Mouse (Mus musculus) stomach, embryonic 14.5 days (tissue): Measurements from ENCODE around the gene 3110009E18Rik. TPM values are rescaled to one million over a fixed set of nuclear protein-coding genes. Genes with fewer than 3 reads are reported as not detected.
A peak's percentile ranks its signal among the peaks of the same experiment; 100 is the strongest.
"Not testable (repeated sequence)": the region's sequence is repeated elsewhere in the genome, so short reads cannot be mapped to it uniquely, and the experiment has no call there.

Experiments
- ATAC-seq: fragments of 200-750 bp; cut with Nextera tagmentation; 2 replicates; pipeline ENCODE4 v1.8.0; 2017; ENCODE audit warnings: low read depth, moderate TSS enrichment; ENCODE audit not compliant: insufficient number of reproducible peaks, insufficient read depth, low FRiP score
- H3K27ac ChIP-seq: fragments of 300-500 bp; sonication (generic); 2 replicates; pipeline ENCODE4 v1.5.1; 2014; ENCODE audit warnings: mild to moderate bottlenecking, low read length, moderate library complexity, mixed read lengths
- H3K27me3 ChIP-seq: fragments of 300-500 bp; sonication (generic); 2 replicates; pipeline ENCODE4 v1.6.1; 2014; ENCODE audit warnings: low read length, control low read depth, mixed read lengths; ENCODE audit not compliant: control insufficient read depth, insufficient read depth
- H3K36me3 ChIP-seq: fragments of 300-500 bp; sonication (generic); 2 replicates; pipeline ENCODE4 v1.6.1; 2014; ENCODE audit warnings: mild to moderate bottlenecking, control low read depth, low read length, moderate library complexity, mixed read lengths; ENCODE audit not compliant: control insufficient read depth, insufficient read depth
- H3K4me1 ChIP-seq: fragments of 300-500 bp; sonication (generic); 2 replicates; pipeline ENCODE4 v1.6.1; 2014; ENCODE audit warnings: low read length, control low read depth, mixed read lengths; ENCODE audit not compliant: control insufficient read depth, insufficient read depth
- H3K4me2 ChIP-seq: fragments of 300-500 bp; sonication (generic); replicated peaks from 2 replicates; pipeline ENCODE4 v1.6.1; 2014; ENCODE audit warnings: low read depth, low read length, control low read depth
- H3K4me3 ChIP-seq: fragments of 300-500 bp; sonication (generic); 2 replicates; pipeline ENCODE4 v1.5.1; 2014; ENCODE audit warnings: low read depth, low read length, control low read depth
- H3K9ac ChIP-seq: fragments of 300-500 bp; sonication (generic); replicated peaks from 2 replicates; pipeline ENCODE4 v1.6.1; 2014; ENCODE audit warnings: low read depth, mild to moderate bottlenecking, control low read depth, low read length, moderate library complexity, mixed read lengths
- H3K9me3 ChIP-seq: fragments of 300-500 bp; sonication (generic); 2 replicates; pipeline ENCODE4 v1.6.1; 2016; ENCODE audit warnings: low read depth, low read length, control low read depth; ENCODE audit not compliant: control insufficient read depth
- WGBS: fragments of 180-500 bp; shearing (Covaris S2); extraction: QIAGEN DNeasy Blood & Tissue Kit; methylation state at CpG from one replicate; pipeline ENCODE4 v1.1.7; 2014; 5-methylcytosine and 5-hydroxymethylcytosine counted together
- polyA plus RNA-seq: library from polyadenylated mRNA; unstranded; fragments of >200 nt; fragmentation: Nextera tagmentation; extraction: Ambion mirVana; gene quantifications from 2 replicates; pipeline ENCODE4 v1.2.1, GENCODE M21; 2014

3110009E18Rik gene
- polyA plus RNA-seq, 1 experiment from 2014 or later, result 22.4 TPM

- no peak overlapping the region for H3K4me2 ChIP-seq
- no peak overlapping the region for H3K4me3 ChIP-seq
- H3K9me3 ChIP-seq, result no peaks in the 10 kb centered on the region
- 91% methylated on average over 1 of the region's 1 CpGs for WGBS
- no peak overlapping the region for H3K27ac ChIP-seq
- H3K27me3 ChIP-seq, result no peaks in the 10 kb centered on the region
- H3K4me1 ChIP-seq, result peaks cover 10% of the 10 kb centered on the region; the same call in 1 of the 2 replicates
- H3K36me3 ChIP-seq, result no peaks in the 10 kb centered on the region
- no peak overlapping the region for H3K9ac ChIP-seq
- no peak for ATAC-seq
Observed at GRCm38 (mm10) chr1:120080632-120081031, 40.4 kb upstream of the 3110009E18Rik start.

- WGBS, result 18% methylated on average over 7 of the region's 7 CpGs
- Histone ChIP-seq H3K9me3 (no peaks in the 10 kb centered on the region), H3K27ac (no peak overlapping the region), H3K36me3 (no peaks in the 10 kb centered on the region), H3K9ac (no peak overlapping the region), H3K4me1 (peaks cover 10% of the 10 kb centered on the region; the same call in 1 of the 2 replicates), H3K27me3 (no peaks in the 10 kb centered on the region), H3K4me3 (no peak overlapping the region), H3K4me2 (0 out of 2 replicates have a peak overlapping the region, but pooled peaks have one; percentile 12)
- ATAC-seq, result peak; percentile 72; the same call in 1 of the 2 replicates
Observed at GRCm38 (mm10) chr1:120082957-120083585, 37.9 kb upstream of the 3110009E18Rik start.

DNA sequence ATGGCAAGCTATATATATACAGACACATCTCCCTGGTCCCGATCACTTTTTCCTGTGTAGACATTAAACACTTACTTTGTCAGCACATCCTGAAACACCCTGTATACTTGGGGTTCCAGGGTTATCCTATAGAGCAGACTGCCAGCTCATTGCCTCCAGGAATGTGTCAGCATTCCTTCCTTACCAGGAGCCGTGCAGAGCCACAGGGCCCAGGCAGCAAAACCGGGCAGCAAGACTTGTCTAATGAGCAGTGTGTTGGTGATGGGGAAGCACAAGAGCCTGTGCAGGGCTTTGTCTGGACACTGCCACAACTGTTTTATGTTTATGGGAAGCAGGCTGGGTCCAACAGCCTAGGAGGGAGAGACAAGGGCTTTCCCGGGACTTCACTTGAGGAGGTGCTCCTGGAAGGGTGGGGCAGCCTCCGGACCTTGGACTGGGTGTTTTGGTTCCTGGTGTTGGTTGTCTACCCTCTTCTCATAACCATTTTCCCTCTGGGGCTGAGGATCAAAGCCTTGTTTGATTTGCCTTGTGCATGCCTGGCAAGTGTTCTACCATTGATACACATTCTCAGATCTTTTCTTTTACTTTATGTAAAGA is 37.0 kb upstream of the 3110009E18Rik start:
- 50% methylated on average over 5 of the region's 5 CpGs for WGBS
- Histone ChIP-seq H3K9ac (no peak overlapping the region), H3K27ac (no peak overlapping the region), H3K4me1 (peaks cover 10% of the 10 kb centered on the region; the same call in 1 of the 2 replicates), H3K9me3 (no peaks in the 10 kb centered on the region), H3K4me2 (no peak overlapping the region), H3K27me3 (no peaks in the 10 kb centered on the region), H3K4me3 (no peak overlapping the region), H3K36me3 (no peaks in the 10 kb centered on the region)
- ATAC-seq, result no peak

GRCm38 (mm10) chr1:120085696-120086095 is 35.3 kb upstream of the 3110009E18Rik start:
- ATAC-seq, result no peak
- Histone ChIP-seq H3K4me3 (no peak overlapping the region), H3K36me3 (no peaks in the 10 kb centered on the region), H3K4me1 (peaks cover 10% of the 10 kb centered on the region; the same call in 1 of the 2 replicates), H3K9ac (no peak overlapping the region), H3K27ac (no peak overlapping the region), H3K27me3 (no peaks in the 10 kb centered on the region), H3K4me2 (no peak overlapping the region), H3K9me3 (no peaks in the 10 kb centered on the region)
- 51% methylated on average over 3 of the region's 3 CpGs for WGBS

DNA sequence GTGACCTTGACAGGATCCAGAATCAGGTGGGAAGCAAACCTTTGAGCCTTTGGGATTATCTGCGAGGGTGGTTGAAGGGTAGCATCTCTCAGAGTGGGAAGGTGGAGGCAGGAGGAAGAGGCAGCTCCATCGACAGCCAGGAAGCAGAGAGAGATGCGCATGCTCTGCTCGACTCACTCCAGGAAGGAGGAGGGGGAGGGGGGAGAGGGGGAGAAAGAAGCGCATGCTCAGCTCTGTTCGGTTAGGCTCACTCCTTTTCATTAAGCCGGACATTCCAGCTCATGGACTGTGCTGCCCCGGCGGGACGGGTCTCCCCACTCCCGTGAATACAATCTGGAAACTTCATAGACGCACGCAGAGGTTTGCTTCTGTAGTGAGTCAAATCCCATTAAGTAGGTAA is 34.3 kb upstream of the 3110009E18Rik start:
- H3K4me1 ChIP-seq, result peaks cover 10% of the 10 kb centered on the region; the same call in 1 of the 2 replicates
- H3K9me3 ChIP-seq, result no peaks in the 10 kb centered on the region
- WGBS, result 62% methylated on average over 13 of the region's 13 CpGs
- H3K27ac ChIP-seq, result no peak overlapping the region
- H3K36me3 ChIP-seq, result no peaks in the 10 kb centered on the region
- H3K4me2 ChIP-seq, result no peak overlapping the region
- H3K9ac ChIP-seq, result no peak overlapping the region
- no peak for ATAC-seq
- no peaks in the 10 kb centered on the region for H3K27me3 ChIP-seq
- no peak overlapping the region for H3K4me3 ChIP-seq

GRCm38 (mm10) chr1:120089180-120089579 is 31.8 kb upstream of the 3110009E18Rik start:
- no peak overlapping the region for H3K4me2 ChIP-seq
- H3K27me3 ChIP-seq, result no peaks in the 10 kb centered on the region
- H3K36me3 ChIP-seq, result no peaks in the 10 kb centered on the region
- ATAC-seq, result no peak
- no peak overlapping the region for H3K9ac ChIP-seq
- H3K27ac ChIP-seq, result no peak overlapping the region
- no peaks in the 10 kb centered on the region for H3K9me3 ChIP-seq
- no peak overlapping the region for H3K4me3 ChIP-seq
- no peaks in the 10 kb centered on the region for H3K4me1 ChIP-seq
- 27% methylated on average over 5 of the region's 5 CpGs for WGBS

DNA sequence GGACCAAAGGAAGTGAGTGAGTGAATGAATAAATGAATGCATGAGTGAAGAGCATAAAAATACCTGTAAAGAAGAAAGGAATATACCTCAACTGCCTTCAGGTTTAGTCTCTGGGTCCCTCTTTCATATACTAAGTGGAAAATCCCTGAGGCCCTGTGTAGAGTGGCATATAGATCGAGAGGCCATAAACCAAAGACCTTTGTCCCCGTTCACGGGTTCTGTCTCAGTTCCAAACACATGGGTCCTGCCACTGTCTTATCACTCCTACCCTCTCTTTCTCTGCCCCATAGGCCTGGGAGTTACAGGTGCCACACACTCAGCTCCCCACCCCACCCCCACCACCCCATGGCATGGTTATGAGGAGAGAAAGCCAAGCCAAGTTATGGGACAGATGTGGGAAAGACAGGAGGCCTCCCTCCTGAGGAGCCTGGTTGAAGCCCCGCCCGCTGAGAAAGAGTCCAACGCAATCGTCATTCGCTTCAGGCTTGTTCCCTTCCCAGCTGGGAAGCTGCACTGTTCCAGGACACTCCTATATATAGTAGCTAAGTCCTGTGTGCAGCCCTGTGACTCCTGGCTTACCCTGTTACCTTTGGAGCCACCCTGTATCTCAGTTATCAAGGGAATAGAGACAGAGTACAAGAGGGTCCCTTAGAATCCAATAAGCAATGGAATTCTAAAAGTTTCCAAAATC is 30.0 kb upstream of the 3110009E18Rik start:
- Histone ChIP-seq H3K36me3 (no peaks in the 10 kb centered on the region), H3K4me3 (no peak overlapping the region), H3K4me1 (no peaks in the 10 kb centered on the region), H3K4me2 (no peak overlapping the region), H3K27me3 (no peaks in the 10 kb centered on the region), H3K9ac (no peak overlapping the region), H3K27ac (no peak overlapping the region), H3K9me3 (no peaks in the 10 kb centered on the region)
- no peak for ATAC-seq
- WGBS, result 82% methylated on average over 8 of the region's 8 CpGs

DNA sequence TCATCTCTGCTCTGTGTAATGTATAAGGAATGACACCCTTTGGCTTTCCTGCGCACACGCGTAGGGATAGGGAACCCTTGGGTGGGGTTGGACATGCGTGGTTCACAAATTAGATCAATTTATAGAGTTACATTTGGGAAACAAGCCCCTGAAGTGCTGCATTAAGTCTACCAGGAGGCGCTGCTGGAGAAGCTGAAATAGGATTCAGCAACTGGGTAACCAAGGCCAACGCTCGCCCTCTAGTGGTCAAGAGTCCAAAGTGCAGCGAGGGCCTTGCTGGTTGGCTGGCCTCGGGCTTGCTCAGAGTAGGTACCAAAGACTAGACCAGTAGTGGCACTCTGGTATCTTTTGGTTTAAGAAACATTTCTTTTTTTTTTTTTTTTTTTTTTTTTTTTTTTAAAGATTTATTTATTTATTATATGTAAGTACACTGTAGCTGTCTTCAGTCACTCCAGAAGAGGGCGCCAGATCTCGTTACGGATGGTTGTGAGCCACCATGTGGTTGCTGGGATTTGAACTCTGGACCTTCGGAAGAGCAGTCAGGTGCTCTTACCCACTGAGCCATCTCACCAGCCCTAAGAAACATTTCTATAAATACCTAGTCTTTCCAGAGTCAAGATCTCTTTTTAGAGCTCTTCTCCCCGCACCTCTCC is 27.4 kb upstream of the 3110009E18Rik start:
- not testable (repeated sequence) for ATAC-seq, H3K9me3 ChIP-seq, H3K4me3 ChIP-seq, H3K4me2 ChIP-seq, H3K4me1 ChIP-seq, H3K27me3 ChIP-seq, H3K27ac ChIP-seq, H3K9ac ChIP-seq, H3K36me3 ChIP-seq
- 53% methylated on average over 11 of the region's 14 CpGs for WGBS
